Mouse (Mus musculus) intestine, embryonic 14.5 days (tissue): ENCODE results near the gene Glrb. TPM values are rescaled to one million over a fixed set of nuclear protein-coding genes. Genes with fewer than 3 reads are reported as not detected.

Source experiments
- ATAC-seq: fragments of 200-750 bp; cut with Nextera tagmentation; replicated peaks from 2 replicates; pipeline ENCODE4 v1.8.0; 2017; ENCODE audit warnings: low read depth, moderate number of reproducible peaks, moderate TSS enrichment, moderate library complexity; ENCODE audit not compliant: low FRiP score, low TSS enrichment
- DNase-seq: peaks from one replicate; pipeline ENCODE4 v3.0.0-alpha.2; 2018; ENCODE audit warnings: low spot score
- H3K27ac ChIP-seq: fragments of 300-500 bp; sonication (generic); 2 replicates; pipeline ENCODE4 v1.5.1; 2014; ENCODE audit warnings: low read depth, mild to moderate bottlenecking, control low read depth
- H3K27me3 ChIP-seq: fragments of 300-500 bp; sonication (generic); replicated peaks from 2 replicates; pipeline ENCODE4 v1.6.1; 2014; ENCODE audit warnings: low read length, control low read depth; ENCODE audit not compliant: control insufficient read depth, insufficient read depth
- H3K36me3 ChIP-seq: fragments of 300-500 bp; sonication (generic); 2 replicates; pipeline ENCODE4 v1.6.1; 2014; ENCODE audit warnings: low read length, control low read depth; ENCODE audit not compliant: control insufficient read depth, insufficient read depth
- H3K4me1 ChIP-seq: fragments of 300-500 bp; sonication (generic); replicated peaks from 2 replicates; pipeline ENCODE4 v1.6.1; 2014; ENCODE audit warnings: low read length, control low read depth, mixed read lengths; ENCODE audit not compliant: control insufficient read depth, insufficient read depth
- H3K4me2 ChIP-seq: fragments of 300-500 bp; sonication (generic); 2 replicates; pipeline ENCODE4 v1.6.1; 2014; ENCODE audit warnings: low read length
- H3K4me3 ChIP-seq: fragments of 300-500 bp; sonication (generic); 2 replicates; pipeline ENCODE4 v1.5.1; 2014; ENCODE audit warnings: low read depth, low read length, control low read depth, mixed read lengths
- H3K9ac ChIP-seq: fragments of 300-500 bp; sonication (generic); 2 replicates; pipeline ENCODE4 v1.6.1; 2014; ENCODE audit warnings: mild to moderate bottlenecking, low read length
- H3K9me3 ChIP-seq: fragments of 300-500 bp; sonication (generic); 2 replicates; pipeline ENCODE4 v1.6.1; 2016; ENCODE audit warnings: low read length, control low read depth; ENCODE audit not compliant: control insufficient read depth
- WGBS: fragments of 180-500 bp; shearing (Covaris S2); extraction: QIAGEN DNeasy Blood & Tissue Kit; methylation state at CpG from one replicate; pipeline ENCODE4 v1.1.7; 2014; 5-methylcytosine and 5-hydroxymethylcytosine counted together
- polyA plus RNA-seq: library from polyadenylated mRNA; unstranded; fragments of >200 nt; fragmentation: Nextera tagmentation; extraction: Ambion mirVana; gene quantifications from 2 replicates; pipeline ENCODE4 v1.2.1, GENCODE M21; 2014

Gene Glrb
- 4.4 and 5.1 TPM in 2 replicates for polyA plus RNA-seq

DNA sequence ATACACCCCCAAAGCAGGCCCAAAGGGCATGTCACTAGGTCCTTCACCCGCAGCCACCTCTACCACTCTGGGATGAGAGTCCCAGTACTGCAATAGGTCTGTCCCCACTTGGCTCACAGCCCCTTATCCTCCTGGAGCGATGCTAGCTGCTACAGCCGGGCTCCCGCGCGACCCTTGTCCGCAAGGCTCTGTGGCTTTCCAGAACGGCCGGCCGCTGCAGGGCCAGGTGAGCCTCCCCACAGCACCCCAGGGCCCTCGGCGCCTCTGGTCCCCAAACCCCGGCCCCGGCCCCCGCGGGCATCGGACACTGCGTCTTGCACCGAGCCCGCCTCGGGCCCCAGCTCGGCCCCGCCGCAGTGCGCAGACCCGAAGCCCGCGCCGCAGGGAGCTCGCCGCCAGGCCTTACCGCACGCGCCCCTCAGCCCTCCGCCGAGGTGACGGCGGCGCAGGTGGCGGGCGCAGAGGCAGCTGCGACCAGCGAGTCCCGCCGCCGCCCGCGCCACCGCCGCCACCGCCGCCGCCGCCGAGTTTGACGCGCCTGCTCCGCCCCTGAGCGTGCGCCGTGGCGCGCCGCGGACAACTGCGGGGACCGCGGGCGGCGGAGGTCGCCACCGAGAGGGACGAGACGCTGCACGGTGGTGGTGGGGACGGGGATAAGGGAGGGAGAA is at the start of gene Glrb:
TSS of gene Glrb (minus strand) at position 550 of the 668 bp plus-strand sequence.
- Histone ChIP-seq H3K27ac (no peak within 1 kb of the TSS), H3K9me3 (no peaks in the 10 kb centered on the region), H3K4me2 (peak within 1 kb of the TSS; percentile 84), H3K27me3 (0 out of 2 replicates have a peak, but pooled peaks cover 6% of the 10 kb centered on the region), H3K4me3 (peak within 1 kb of the TSS; percentile 68), H3K9ac (peak within 1 kb of the TSS; percentile 65), H3K36me3 (no peaks in the 10 kb centered on the region), H3K4me1 (no peaks in the 10 kb centered on the region)
- under 1% methylated on average over 55 of the region's 76 CpGs for WGBS
- peak; percentile 74 for DNase-seq
- ATAC-seq = peak; percentile 85

DNA sequence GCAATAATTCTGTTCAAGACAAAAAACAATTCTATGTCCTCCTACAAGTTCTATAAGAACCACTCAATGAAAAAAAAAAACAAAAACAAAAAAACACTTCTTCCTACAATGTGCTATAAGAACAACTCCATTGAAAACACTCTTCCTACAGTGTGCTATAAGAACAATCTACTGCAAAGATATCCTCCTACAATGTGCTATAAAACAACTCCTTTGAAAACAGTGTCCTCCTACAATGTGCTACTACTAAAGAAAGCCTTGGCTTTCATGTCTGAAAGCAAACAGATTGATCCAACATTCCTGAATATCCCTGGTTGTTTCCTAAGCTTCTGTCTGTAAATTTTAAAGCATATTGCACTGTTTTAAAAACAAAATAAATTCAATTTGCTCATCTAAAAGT is 46.5 kb upstream of the Glrb start:
- DNase-seq (no peak), ATAC-seq (no peak)
- Histone ChIP-seq H3K4me2 (no peak overlapping the region), H3K4me3 (no peak overlapping the region), H3K27ac (no peak overlapping the region), H3K27me3 (no peaks in the 10 kb centered on the region), H3K9me3 (no peaks in the 10 kb centered on the region), H3K9ac (no peak overlapping the region), H3K4me1 (no peaks in the 10 kb centered on the region), H3K36me3 (no peaks in the 10 kb centered on the region)

- Histone ChIP-seq H3K4me3 (no peak overlapping the region), H3K27ac (no peak overlapping the region), H3K4me2 (no peak overlapping the region), H3K9me3 (no peaks in the 10 kb centered on the region), H3K36me3 (no peaks in the 10 kb centered on the region), H3K27me3 (no peaks in the 10 kb centered on the region), H3K9ac (no peak overlapping the region), H3K4me1 (no peaks in the 10 kb centered on the region)
- 20% methylated on average over 1 of the region's 1 CpGs for whole genome bisulfite sequencing
- DNase-seq (peak; percentile 55), ATAC-seq (no peak)
These were observed 45.1 kb upstream of the Glrb start for GRCm38 (mm10) chr3:80958591-80958990.

DNA sequence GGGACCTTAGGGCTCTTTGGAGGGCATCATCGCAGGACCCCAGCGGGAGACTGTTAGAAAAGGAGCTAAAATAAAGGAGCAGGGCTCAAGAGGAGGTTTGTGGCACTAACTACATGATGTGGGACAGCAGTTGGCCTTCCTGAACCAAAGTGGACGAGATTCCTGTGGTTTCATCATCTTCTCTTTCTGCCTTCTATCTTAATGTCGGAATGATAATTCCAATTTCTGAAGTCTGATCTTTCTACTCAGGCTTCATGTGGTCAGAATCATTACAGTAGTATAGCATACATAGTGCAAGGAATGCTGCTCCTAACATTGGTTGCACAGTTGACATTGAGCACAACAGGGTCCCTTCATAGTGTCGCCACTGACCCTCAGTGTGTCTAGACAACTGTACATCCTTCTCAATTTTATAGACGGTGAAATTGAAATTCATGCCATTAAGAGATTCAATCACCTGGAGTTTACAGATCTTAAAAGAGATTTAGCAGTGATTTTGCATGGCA is 372 bp upstream of the Glrb start:
- Histone ChIP-seq H3K9me3 (no peaks in the 10 kb centered on the region), H3K4me3 (peak overlapping the region; percentile 68), H3K36me3 (no peaks in the 10 kb centered on the region), H3K4me1 (no peaks in the 10 kb centered on the region), H3K9ac (peak overlapping the region; percentile 65), H3K27ac (no peak overlapping the region), H3K27me3 (0 out of 2 replicates have a peak, but pooled peaks cover 6% of the 10 kb centered on the region), H3K4me2 (peak overlapping the region; percentile 84)
- WGBS = 27% methylated on average over 6 of the region's 6 CpGs
- DNase-seq (no peak), ATAC-seq (no peak)

- 70% methylated on average over 5 of the region's 5 CpGs for WGBS
- no peak overlapping the region for H3K4me3 ChIP-seq
- ATAC-seq (no peak), DNase-seq (no peak)
- H3K9me3 ChIP-seq = no peaks in the 10 kb centered on the region
- no peak overlapping the region for H3K4me2 ChIP-seq
- no peaks in the 10 kb centered on the region for H3K36me3 ChIP-seq
- no peak overlapping the region for H3K27ac ChIP-seq
- H3K4me1 ChIP-seq = peaks cover 5% of the 10 kb centered on the region; the same call in 1 of the 2 replicates
- H3K27me3 ChIP-seq = no peaks in the 10 kb centered on the region
- no peak overlapping the region for H3K9ac ChIP-seq
These were observed 18.5 kb downstream of the Glrb start for GRCm38 (mm10) chr3:80894745-80895480.

- Histone ChIP-seq H3K9ac (no peak overlapping the region), H3K36me3 (no peaks in the 10 kb centered on the region), H3K9me3 (no peaks in the 10 kb centered on the region), H3K4me1 (peaks cover 5% of the 10 kb centered on the region; the same call in 1 of the 2 replicates), H3K27me3 (no peaks in the 10 kb centered on the region), H3K4me2 (no peak overlapping the region), H3K27ac (no peak overlapping the region), H3K4me3 (no peak overlapping the region)
- WGBS = 92% methylated on average over 5 of the region's 5 CpGs
- DNase-seq = no peak
- no peak for ATAC-seq
These were observed 19.1 kb downstream of the Glrb start for GRCm38 (mm10) chr3:80894328-80894727.

- ATAC-seq (no peak), DNase-seq (no peak)
- no peak overlapping the region for H3K4me3 ChIP-seq
- 25% methylated on average over 4 of the region's 4 CpGs for WGBS
- no peak overlapping the region for H3K4me2 ChIP-seq
- H3K27ac ChIP-seq = no peak overlapping the region
- H3K9ac ChIP-seq = no peak overlapping the region
- H3K27me3 ChIP-seq = no peaks in the 10 kb centered on the region
- no peaks in the 10 kb centered on the region for H3K9me3 ChIP-seq
- H3K4me1 ChIP-seq = peaks cover 5% of the 10 kb centered on the region; the same call in 1 of the 2 replicates
- no peaks in the 10 kb centered on the region for H3K36me3 ChIP-seq
These were observed 20.3 kb downstream of the Glrb start for GRCm38 (mm10) chr3:80893055-80893690.

DNA sequence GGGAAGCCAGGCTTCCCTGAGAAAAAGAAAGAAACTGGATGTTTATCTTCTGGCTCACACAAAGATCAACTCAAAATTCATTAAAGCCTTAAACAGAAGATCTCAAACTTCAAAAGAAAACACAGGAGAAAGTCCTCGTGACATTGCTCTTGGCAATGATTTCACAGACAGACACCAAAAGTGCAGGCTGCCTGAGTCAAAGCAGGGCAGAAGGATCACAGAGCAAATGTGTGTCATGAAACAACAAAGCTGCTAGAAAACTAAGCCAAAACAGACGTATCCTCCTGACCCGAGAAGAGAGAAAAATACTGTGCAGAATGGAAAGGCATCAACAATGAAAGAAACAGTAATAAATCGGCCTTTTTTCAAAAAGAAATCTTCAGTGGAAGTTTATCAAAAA is 22.4 kb downstream of the Glrb start:
- Histone ChIP-seq H3K27ac (no peak overlapping the region), H3K9me3 (no peaks in the 10 kb centered on the region), H3K4me1 (peaks cover 5% of the 10 kb centered on the region; the same call in 1 of the 2 replicates), H3K4me2 (no peak overlapping the region), H3K4me3 (no peak overlapping the region), H3K36me3 (no peaks in the 10 kb centered on the region), H3K9ac (no peak overlapping the region), H3K27me3 (no peaks in the 10 kb centered on the region)
- no peak for ATAC-seq
- DNase-seq = no peak
- 32% methylated on average over 4 of the region's 4 CpGs for WGBS
